Mouse (Mus musculus) urinary bladder, adult 2 months (tissue): ENCODE measurements around the gene Nxpe5. TPM values are rescaled to one million over a fixed set of nuclear protein-coding genes. Genes with fewer than 3 reads are reported as not detected.
A peak's percentile ranks its signal among the peaks of the same experiment; 100 is the strongest.

Experiments used
- DNase-seq: peaks from one replicate; pipeline ENCODE4 v3.0.0; 2022; ENCODE audit warnings: low spot score
- polyA plus RNA-seq: library from polyadenylated mRNA; depleted of rRNA; stranded (reverse); fragments of >200 nt; gene quantifications from 2 replicates; pipeline ENCODE4 v1.2.3, GENCODE M21; 2012

Gene Nxpe5
- polyA plus RNA-seq, 1 experiment, result 1.4 TPM

DNA sequence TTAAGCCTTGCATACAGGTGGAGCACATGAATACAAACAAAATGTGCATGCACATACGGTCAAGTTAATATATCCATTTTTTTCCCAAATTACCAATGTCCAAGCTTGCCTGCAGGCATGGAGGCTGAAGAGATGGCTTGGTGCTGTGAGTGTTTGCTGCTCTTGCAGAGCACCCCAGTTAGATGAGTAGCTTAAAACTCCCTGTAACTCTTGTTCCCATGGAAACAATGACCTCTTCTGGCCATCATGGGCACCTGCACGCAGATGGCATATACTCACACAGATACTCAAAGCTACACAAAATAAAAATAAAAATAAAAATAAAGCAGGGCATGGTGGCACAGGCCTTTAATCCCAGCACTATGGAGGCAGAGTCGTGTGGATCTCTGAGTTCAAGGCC lies 27.4 kb downstream of the Nxpe5 start:
- DNase-seq, result no peak

DNA sequence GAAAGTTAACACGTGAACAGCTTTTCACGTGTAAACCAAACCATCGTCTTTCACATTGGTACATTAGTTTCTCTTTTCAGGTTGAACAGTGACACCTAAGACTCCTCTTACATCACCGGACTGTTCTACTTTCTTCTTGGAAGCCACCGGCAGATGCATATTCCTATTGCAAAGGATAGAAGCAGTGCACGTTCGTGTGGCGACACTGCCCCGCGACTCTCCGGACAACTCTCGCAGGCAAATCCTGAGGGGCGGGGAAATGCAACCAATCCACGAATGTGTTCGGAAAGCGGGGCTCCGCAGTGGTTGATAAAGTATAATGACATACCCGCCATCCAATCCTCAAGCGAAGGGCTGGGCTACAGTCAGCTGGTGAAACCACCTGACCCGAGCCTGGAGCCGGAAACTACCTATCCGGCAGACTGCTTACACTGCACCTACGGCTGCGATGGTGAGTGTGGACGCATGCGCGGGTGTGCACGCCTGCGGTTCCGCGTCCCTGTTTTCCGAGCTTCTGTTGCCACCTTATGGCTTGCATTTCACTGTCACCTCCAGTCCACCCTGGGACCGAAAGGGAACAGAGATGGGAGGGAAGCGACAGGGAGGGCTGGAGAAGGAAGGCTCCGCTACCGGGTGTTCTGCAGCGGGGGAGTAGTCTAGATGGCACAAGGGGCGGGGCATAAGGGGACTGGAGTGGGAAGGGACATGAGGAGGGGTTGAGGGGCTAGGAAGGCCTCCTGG lies 29.8 kb downstream of the Nxpe5 start, which contains the start of gene Lamtor4:
Gene Lamtor4, plus strand, starts transcription at position 130 of the 741 bp plus-strand sequence.
- DNase-seq, result peak; percentile 81

DNA sequence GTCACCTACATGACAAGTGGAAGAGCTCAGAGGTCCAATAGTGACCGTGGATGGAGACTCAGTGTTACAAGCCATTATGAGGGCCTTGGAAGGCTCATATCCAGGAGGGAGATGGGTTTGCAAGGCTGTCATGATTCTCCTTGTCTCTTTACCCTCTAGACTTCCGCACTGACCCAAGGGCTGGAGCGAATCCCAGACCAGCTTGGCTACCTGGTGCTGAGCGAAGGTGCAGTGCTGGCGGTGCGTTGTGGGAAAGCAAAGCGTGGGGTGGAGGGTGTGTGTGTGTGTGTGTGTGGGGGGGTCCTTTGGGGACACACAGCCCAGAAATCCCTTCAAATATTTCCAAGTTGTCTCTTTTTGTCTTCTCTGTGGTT lies 30.4 kb downstream of the Nxpe5 start:
- no peak for DNase-seq

DNA sequence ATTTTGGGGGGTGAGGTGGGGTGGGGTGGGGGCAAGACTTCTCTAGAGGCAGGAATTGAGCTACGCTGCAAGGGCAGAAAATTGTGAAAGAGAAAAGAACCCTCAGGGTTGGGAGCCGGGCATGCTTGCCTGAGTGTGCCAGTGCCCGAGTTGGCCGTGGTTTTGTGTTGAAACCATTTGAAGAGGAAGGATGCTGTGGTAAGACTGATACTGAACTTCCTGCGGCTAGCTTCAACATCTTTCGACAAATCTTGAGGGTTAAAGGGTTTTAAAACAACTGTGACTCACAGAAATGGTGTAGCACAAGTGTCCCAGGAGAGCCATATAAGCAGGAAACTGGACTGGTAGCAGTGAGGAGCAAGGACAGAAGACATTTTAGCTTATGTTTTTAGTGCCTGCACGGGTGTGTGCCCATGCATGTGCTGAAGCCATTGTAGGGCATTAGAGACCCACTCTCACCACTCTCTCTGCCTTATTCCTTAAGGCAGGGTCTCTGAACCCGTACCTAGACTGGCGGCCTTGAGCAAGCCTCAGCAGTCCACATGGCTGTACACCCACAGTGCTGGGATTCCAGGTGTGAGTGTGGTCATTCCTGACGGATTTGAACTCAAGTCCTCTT lies 31.4 kb downstream of the Nxpe5 start:
- DNase-seq, result no peak

DNA sequence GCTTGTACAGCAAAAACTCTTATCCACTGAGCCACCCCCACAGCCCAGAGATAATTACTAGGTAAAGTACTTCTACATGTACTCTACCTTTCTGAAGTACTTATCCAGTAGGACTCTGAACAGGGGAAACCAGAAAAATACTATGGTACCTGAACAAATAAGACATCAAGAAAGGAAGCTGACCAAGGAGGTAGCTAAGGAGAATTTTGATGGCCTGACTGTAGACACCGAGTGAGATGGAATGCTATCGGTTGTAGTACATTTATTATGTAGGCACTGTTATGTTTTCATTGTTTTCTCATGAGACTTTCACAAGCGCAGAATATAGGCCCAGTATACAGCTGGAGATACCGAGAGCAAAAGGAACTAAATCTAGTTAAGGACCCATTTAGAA lies 31.9 kb downstream of the Nxpe5 start:
- no peak for DNase-seq

DNA sequence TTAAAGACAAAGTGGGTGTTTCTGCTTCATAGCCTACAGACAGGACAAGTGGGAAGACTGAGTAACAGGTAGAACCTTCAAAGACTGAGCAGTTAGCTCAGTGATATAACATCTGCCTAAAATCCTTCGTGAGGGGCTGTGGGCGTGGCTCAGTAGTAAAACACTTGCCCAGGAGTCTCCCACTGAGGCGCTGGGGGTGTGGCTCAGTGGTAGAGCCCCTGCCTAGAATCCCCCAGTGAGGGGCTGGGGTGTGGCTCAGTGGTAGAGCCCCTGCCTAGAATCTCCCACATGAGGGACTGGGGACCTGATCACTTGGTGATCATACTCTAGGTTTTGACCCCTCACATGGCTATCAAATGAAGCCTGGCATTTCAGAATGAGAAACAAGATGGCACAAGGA lies 32.4 kb downstream of the Nxpe5 start:
- DNase-seq, result no peak

DNA sequence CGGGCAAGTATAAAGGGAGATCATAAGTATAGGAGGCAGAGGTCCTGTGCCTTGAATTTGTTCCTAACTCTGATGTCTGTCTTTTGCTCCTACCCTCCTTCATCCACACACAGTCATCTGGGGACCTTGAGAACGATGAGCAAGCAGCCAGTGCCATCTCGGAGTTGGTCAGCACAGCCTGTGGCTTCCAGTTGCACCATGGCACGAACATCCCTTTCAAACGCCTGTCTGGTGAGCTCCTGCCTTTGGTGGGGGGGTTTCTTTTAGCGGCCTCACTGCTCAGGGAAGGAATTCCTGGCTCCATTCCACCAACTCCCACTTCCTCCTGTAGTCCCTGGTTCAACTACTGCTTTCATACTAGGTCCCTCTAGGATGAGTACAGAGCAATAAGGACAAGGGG lies 32.8 kb downstream of the Nxpe5 start:
- no peak for DNase-seq

DNA sequence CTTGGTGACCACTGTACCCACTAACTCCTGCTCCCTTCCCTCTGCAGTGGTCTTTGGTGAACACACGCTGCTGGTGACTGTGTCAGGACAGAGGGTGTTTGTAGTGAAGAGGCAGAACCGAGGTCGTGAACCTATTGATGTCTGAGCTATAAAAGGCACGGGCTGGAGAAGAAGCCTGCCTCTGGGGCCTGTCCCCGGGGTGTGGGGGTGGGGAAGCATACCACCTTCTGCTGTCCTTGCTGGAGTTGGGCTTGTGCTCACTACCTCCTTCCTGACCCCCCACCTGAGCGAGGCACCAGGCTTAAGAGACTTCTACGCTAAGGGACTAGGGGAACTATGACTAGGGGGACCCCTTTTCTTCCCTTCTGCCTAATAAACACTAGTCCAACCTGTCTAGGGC lies 33.3 kb downstream of the Nxpe5 start:
- DNase-seq, result no peak

DNA sequence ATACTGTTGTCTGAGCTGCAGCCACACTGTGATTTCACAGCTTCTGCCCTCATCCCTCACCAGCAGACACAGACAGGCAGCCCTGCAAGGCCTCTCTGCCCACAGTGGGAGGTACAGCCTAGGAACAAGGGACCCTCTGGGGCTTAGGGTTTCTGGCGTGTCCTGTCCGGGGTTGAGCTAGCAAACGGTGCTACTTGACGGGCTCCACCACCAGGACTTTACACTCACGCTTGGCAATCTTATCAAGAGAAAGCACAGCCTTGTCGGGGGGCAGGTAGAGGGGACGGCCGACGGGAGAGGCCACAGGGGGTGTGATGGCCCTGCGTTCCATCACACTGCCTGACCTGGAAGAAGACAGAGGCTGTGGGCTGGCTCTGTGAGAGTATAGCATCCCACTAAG lies 34.4 kb downstream of the Nxpe5 start:
- no peak for DNase-seq

DNA sequence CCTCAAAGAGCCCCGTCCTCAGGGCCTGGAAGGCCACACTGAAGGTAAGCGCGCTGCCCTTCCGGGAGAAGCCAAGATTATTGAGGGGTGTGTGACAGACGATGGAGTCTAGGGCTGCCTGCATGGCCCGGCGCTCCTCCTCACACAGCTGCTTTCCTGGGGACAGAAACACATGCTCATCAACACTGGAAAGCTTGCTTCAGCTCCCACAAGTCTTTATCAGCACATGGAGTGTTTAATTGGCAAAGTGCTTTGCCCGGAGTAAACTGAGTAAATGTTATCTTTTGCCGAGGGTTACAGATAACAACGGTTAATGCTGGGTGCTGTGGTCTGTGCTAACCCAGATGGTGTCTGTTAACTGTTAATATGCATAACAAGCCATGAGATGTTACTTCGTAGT lies 35.1 kb downstream of the Nxpe5 start:
- DNase-seq, result no peak

DNA sequence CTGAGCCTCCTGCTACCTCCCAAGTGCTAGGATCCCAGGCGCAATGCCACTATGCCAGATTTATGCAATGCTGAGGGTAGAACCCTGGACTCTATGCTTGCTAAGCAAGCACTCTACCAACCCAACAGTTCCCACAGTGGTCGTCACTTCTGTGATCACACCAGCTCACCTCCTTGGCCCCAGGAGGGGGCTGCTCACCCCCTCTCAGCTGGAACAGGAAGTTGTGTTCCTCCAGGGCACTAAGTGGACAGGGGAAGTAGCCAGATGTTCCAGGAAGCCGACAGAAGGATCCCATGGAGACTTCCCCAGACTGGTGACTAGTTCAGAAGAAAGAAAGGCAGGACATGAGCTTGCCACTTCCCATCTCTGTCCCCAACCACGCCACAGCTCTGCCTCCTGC lies 36.3 kb downstream of the Nxpe5 start:
- no peak for DNase-seq

DNA sequence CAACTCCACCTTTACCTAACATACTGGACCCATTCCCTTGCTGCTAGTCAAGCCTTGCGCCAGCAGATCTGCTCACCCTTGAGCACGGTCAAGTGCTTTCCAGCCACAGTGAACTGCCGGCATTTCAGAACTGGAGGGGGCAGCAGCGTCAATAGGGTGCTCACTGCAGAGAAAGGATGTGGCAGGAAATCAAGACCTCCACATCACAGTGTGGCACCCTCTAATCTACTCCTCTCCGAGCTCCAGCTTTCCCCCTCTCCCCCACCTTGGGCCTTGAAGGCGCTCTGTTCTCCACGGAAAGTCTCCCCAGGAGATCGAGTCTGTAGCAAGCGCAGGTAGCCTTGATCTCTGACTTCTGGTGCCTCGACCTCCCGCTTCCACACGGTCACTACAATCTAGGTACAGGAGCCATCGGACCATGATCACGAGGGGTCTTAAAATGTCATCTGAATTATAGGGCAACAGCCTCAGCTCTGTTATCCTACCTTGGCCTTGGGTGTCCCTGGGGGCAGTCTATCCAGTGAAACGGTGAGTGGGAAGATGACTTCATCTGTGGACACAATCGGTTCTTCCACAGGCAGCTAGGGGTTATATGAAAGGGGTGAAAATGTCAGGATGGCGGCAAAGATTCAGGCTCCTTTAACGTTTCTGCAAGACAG lies 37.0 kb downstream of the Nxpe5 start:
- no peak for DNase-seq

DNA sequence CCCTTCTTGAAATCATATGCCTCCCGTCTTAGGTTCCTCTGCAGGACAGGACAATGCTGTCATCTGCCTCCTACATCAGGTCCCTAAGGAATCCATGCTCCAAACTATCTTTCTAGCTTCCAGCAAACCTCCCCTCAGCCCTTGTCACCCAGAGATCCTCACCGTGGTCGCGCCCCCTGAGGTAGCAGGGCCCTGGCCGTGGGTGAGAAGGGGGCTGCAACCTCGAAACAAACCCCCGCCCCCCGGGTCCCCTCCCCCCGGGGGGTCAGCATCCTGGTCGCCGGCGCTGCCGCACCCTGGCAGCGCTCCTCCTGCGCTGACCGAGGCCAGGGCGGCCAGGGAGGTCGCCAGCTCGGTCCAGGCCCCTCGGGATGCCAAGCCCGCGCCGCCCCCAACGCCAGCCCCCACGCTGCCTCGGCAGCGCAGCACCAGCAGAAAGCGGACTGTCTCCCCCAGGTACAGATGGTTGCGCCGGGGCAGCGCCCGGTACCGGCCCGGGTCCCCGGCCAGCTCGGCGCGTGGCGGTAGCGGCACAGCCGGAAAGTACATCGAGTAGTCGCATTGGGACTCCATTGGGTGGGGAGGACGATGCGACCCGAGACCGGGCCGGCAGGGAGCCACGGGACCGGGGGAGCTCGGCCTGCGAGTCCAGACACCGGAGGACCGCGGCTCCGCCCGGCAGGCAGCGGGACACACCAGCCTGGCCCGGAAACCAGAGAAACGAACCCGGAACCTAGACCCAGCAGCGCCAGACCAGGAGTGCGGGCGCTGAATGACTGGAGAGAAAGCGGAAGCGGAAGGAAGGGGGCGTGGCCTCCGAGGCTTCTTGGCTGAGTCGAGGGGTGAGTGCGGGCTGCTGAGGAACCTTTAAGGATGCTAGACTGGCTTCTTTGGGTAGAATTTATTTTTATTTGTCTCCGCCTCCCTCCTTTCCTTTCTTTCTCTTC lies 37.8 kb downstream of the Nxpe5 start, which contains the start of gene BC037034:
Gene BC037034, minus strand, starts transcription at position 774 of the 947 bp plus-strand sequence.
- DNase-seq, result peak; percentile 80

DNA sequence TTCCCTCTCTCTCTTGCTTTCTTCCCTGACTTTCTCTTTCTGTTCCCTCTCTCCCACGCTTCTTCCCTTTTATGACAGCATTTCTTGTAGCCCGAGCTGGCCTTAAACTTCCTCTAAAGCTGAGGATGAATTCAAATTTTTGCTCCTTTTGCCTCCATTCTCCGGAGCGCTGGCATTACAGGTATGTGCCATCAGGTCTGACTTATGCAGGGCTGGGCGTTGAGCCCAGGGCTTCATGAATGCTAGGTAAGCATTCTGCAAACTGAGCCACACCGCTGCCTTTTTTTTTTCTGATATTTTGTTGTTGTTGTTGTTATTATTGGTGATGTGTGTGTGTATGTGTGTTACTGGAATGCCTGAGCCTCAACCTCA lies 38.5 kb downstream of the Nxpe5 start:
- no peak for DNase-seq

DNA sequence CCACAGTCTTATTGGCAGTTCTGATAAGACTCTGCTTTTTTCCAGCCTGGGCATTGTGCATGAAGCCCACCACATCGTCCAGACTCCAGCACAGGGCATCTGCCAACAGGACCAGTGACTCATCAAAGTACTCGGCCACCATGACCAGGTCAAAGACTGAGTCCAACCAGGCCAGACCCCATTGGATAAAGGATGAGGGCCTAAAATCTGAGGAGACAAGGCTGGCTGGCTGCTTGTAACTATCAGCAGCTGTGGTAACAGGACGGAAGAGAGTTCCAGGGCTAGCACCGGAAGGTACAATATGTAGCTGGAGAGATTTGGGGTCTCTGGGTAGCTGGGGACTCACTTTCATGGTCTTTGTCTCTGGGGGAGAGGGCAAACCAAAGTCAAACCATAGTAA lies 40.0 kb downstream of the Nxpe5 start:
- no peak for DNase-seq

DNA sequence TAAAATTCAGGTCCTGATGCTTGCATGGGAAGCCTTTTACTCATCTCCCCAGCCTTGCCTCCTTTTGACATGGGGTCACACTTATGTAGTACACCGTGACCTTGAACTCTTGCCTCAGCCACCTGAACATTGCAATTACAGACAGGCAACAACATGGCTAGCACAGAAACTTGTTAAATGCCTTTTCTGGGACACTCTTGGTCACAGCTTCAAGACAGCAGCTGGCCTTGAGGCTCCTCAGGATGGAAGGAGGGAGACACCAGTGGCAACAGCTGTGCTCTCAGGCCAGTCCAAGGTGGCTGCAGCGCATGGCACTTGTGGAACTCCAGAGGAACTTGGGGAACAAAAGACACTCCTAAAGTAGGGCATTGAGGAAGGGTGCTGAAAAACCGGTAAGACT lies 41.4 kb downstream of the Nxpe5 start:
- no peak for DNase-seq

DNA sequence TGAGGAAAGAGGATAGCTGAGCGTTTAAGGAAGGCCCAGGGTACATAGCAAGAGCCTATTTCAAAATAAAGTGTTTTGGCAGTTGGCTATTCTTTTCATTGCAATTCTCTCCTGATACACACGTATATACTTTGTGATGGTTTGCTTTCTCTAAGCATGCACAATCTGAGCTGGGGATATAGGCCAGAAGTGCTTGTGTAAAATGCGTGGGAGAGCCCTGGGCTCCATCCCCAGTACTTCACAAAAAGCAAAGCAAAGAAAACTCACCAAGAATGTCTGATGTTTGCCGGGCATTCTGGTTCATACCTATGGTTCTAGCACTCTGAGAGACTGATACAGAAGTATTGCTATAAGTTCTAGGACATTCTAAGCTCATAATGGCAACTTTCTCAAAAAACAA lies 43.3 kb downstream of the Nxpe5 start:
- no peak for DNase-seq

DNA sequence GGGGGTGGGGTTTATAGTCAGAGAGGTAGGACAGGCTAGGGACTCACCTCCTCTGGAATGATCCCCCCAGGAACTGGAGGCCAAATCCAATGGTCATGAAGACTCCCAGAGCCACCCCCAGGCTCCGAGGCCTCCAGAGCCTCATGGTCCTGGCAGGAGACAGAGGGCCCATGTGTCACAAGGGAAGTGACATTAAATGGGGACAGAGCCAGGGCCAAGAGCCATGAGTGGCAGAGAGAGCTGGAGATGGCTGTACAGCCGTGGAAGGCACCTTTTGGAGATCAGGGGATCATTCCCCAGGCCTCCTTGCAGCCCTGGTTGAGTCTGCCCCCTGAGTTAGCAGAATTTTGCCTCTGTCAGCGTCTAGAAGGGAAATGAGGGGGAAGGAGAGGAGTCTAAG lies 45.5 kb downstream of the Nxpe5 start:
- no peak for DNase-seq

DNA sequence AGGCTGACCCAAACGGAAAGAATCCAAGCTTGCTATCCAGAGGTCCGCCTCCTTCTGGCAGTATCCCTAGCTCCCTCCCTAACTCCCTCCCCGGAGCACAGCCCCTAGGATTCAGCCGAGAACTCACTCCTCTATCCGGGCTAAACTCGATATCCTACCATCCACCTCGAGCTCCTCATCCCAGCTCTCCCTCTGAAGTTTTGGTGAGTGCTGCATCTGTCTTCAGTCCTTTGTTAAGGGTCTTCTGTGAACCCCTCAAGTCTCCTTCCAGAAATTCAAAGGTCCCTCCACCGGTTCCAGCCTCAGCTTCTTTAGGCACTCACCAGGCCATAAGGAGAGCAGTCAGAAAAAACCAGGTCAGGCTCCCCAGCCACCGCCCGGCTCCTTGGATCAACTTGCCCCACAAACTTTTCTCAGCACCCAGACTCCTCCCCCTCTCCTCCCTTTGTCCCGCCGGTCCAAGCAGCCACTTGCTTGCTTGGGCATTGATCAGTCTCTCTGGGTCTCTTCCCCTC lies 46.8 kb downstream of the Nxpe5 start, which contains the start of gene Gal3st4:
Gene Gal3st4, minus strand, starts transcription at position 432 of the 515 bp plus-strand sequence.
- DNase-seq, result no peak

DNA sequence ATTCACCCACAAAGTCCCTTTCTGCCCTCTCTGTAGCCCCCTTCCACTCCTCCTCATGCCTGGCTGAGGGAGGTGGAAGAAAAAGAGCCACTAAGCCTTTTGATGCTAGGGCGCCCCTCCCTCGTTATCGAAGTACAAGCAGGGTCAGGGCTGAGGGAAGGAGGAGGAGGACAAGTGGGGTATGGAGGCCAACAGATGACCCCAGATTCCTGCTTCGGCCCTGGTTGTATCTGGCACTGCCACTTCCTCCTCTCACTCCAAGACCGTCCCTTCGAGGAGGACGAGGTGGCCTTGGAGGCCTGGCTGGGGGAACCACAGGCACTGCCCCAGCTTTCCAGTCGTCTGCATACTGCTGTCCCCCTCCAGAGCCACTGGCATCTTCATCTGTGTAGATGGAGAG lies 48.5 kb downstream of the Nxpe5 start:
- no peak for DNase-seq

DNA sequence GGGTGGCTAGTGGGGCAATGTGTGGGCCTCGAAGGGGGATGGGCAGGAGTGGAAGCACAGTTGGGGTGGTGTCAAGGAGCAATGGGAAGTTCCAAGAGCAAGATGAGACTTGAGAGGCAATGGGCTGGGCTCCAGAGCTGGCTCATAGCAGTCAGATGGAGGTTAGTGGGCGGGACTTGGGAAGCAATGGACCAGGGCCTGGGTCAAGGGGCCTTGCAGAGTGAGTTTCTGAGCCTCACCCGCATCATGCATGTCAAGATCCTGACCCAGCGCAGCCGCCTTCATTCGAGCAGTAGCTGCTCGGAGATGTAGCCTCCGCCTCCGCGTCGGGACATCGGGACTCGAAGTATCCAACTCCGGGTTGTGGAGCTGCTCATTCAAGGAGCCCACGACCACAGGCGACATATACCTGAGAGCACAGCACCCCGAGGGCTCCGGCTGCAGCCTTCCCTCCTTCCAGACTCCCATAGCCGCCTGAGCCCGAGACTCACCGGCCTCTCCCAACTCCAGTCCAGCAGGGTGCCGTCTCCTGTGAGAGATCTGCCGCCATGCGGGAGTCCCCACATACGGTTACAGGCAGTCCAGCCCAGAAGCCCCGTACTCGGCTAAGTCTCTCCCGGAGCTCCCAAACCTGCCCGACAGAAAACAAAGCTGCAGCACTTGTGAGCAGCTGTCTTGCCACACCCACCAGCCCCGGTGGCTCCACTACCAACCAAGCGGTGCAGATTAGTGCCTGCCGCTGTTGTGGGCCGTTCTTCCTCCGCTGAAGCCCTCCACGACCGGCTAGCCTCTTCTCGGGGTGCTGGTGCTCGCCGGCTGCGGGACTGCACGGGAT lies 49.7 kb downstream of the Nxpe5 start:
- no peak for DNase-seq
